Mouse (Mus musculus) thymus, adult 18-20 months (tissue): ENCODE results near the gene Slc17a5.
A peak's percentile ranks its signal among the peaks of the same experiment; 100 is the strongest.

Experiments used
- DNase-seq, 2 experiments: peaks; one replicate each; pipeline ENCODE4 v3.0.0; 2022; ENCODE audit warnings: mixed read lengths in 2 of 2

Gene Slc17a5

GRCm38 (mm10) chr9:78587914-78588313, at the start of gene Slc17a5:
Slc17a5 (minus strand) TSS chr9:78588041.
- DNase-seq, result peak; percentile 88 to 93

- no peak for DNase-seq
Observed at GRCm38 (mm10) chr9:78633976-78634375, 46.1 kb upstream of the Slc17a5 start.

- DNase-seq, result no peak
Observed at GRCm38 (mm10) chr9:78631755-78632434, 44.1 kb upstream of the Slc17a5 start.

- DNase-seq, result no peak
Observed at GRCm38 (mm10) chr9:78629991-78630390, 42.1 kb upstream of the Slc17a5 start.

GRCm38 (mm10) chr9:78623301-78623747, 35.5 kb upstream of the Slc17a5 start:
- no peak for DNase-seq

GRCm38 (mm10) chr9:78619285-78619684, 31.4 kb upstream of the Slc17a5 start:
- DNase-seq, result no peak

- DNase-seq, result no peak
Observed at GRCm38 (mm10) chr9:78615401-78616021, 27.7 kb upstream of the Slc17a5 start, which contains the start of gene Cd109. Cd109 (plus strand) TSS chr9:78615546.

GRCm38 (mm10) chr9:78614201-78614600, 26.4 kb upstream of the Slc17a5 start:
- no peak for DNase-seq

- DNase-seq, result no peak
Observed at GRCm38 (mm10) chr9:78601046-78601730, 13.3 kb upstream of the Slc17a5 start.

- no peak for DNase-seq
Observed at GRCm38 (mm10) chr9:78599927-78600326, 12.1 kb upstream of the Slc17a5 start.

GRCm38 (mm10) chr9:78596834-78597233, 9.0 kb upstream of the Slc17a5 start:
- no peak for DNase-seq

- DNase-seq, result no peak
Observed at GRCm38 (mm10) chr9:78595769-78596555, 8.1 kb upstream of the Slc17a5 start.

GRCm38 (mm10) chr9:78595257-78595656, 7.4 kb upstream of the Slc17a5 start:
- DNase-seq, result no peak

GRCm38 (mm10) chr9:78590471-78590870, 2.6 kb upstream of the Slc17a5 start:
- no peak for DNase-seq

- DNase-seq, result peak in 1 of 2 experiments; percentile 9
Observed at GRCm38 (mm10) chr9:78588411-78589033, 681 bp upstream of the Slc17a5 start.

GRCm38 (mm10) chr9:78587218-78587883, 490 bp downstream of the Slc17a5 start:
- DNase-seq, result no peak

GRCm38 (mm10) chr9:78579644-78580396, 8.0 kb downstream of the Slc17a5 start:
- no peak for DNase-seq

GRCm38 (mm10) chr9:78578824-78579223, 9.0 kb downstream of the Slc17a5 start:
- DNase-seq, result no peak

GRCm38 (mm10) chr9:78576466-78576865, 11.4 kb downstream of the Slc17a5 start:
- DNase-seq, result no peak

- no peak for DNase-seq
Observed at GRCm38 (mm10) chr9:78569934-78570333, 17.9 kb downstream of the Slc17a5 start.

GRCm38 (mm10) chr9:78559479-78559878, 28.4 kb downstream of the Slc17a5 start:
- no peak for DNase-seq
